Mouse (Mus musculus): ENCODE measurements around the gene Celf3.

The Celf3 gene

DNA sequence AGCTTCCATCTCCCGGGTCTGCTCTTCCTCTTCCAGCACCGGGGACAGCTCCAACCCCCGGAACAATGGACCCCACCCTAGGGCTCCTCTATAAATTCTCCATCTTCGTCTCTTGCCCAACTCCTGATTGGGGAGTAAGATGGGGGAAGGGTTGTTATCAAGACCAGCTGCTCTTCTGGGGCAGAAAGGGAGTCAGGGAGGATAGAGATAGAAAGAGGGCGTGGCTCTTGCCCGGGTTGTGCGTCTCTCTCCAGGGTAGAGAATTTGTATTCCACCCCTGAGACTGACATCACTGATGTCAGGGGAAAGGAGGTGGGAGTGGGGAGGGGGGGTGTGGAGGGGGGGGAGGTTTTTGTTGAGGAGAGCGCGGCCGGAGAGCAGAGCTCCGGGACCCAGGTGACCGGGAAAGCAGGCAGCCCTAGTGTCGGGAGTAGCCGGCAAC, at the start of gene Celf3:
TSS of gene Celf3 (plus strand) at position 315 of the 442 bp plus-strand sequence.
- DNase-seq (ENCODE audit: low spot score in 2 of 2), result peak; percentile 68 to 78

DNA sequence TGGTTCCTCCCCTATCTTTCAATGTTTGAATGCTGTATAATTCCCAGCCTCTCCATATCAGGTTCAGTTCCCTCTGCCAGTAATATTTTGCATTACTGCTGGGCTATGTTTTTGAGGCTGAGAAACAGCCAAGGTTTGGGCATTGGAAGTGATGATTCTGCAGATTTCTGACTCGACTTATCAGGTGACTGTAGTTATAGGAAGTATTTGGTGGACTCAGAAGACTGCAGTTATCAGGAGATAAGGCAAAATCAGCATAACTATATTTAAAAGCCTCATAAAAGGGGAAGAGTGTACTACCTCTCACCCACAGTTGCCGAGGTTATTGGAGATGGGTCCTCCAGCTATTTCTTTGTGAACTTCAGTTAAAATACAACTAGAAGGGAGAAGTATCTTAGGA, 47.1 kb upstream of the Celf3 start:
- DNase-seq (ENCODE audit: low spot score in 2 of 2), result no peak

DNA sequence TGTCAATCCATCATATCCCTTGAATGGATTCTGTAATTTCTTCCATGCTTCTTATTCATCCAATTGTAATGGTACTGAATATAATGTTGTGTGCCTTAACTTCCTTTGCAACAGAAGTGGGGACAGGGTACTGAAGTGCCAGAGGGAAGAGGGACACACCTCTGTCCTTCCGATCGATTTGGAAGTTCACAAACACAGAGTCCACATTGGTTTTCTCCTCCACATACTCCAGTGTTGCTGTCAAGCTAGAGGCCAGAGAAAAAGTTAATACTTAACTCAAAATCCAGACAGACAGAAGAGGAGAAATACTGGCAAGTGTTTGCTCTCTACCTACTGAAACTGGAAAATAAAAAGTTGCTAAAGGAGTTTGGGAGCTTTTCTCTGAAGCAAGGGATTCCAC, 43.8 kb upstream of the Celf3 start:
- DNase-seq (ENCODE audit: low spot score in 2 of 2), result no peak

DNA sequence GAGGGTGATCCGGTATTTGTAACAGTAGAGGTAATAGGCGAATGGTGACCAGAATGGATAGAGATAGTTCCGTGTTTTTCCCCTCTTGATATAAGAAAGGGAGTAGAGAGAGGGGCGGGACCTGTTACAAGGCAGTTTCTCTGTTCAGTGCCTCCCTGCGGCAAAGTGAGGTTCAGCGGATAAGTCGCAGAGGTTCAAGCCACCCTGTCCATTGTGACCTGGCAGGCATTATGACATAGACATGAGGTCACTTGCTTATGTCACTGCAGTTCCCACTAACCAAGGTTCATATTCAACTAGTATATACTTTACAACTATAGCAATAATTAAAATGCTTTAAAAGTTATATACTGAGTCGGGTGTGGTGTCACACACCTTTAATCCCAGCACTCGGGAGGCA, 41.7 kb upstream of the Celf3 start:
- no peak for DNase-seq (ENCODE audit: low spot score in 2 of 2)

DNA sequence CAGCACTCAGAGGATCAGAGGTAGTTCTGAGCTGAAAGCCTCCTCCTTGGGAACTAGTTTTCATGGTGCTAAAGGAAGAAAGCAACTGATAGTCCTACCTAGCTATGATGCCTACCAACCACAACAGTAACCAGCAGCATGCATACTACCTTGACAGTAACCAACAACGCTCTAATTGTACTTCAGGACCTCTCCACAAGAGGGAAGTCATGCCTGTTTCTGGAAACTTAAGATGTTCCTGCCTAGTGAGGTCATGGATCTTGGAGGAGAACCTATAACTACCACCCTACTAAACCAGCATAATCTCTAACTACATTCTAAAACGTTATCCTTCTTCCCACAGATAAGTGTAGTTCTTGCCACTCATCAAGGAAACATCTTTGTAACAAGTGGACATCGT, 36.9 kb upstream of the Celf3 start:
- no peak for DNase-seq (ENCODE audit: low spot score in 2 of 2)

DNA sequence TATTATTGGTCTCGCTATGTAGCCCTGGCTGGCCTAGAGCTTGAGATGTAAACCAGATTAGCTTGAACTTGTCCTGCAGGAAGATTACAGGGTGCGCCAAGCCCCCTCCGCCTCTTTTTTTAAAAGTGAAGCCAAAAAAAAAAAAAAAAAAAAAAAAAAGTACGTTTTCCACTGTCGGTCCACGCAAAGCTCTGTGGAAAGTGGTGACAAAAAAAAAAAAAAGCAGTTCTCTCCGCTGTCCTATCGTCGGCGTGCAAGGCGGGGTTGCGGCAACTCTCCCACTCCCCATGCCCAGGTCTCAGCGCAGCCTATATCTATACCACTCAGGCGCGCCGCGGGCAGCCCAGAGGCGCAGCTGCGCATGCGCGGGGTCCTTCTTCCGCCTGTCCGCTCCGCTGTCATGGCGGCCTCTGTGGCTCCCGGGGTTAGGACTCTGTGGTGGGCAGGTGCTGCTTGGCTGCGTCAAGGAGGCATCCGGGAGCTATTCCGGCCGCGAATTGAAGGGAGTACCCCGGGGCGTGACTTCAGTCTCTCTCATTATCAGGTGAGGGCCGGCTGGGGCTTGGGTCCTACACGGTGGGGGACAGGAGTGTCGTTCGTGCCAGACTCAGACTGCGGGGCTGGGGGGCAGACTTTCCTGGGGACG, 35.0 kb upstream of the Celf3 start, which contains the start of gene Mrpl9:
TSS of gene Mrpl9 (plus strand) at position 368 of the 646 bp plus-strand sequence.
- peak; percentile 69 to 94 for DNase-seq (ENCODE audit: low spot score in 2 of 2)

DNA sequence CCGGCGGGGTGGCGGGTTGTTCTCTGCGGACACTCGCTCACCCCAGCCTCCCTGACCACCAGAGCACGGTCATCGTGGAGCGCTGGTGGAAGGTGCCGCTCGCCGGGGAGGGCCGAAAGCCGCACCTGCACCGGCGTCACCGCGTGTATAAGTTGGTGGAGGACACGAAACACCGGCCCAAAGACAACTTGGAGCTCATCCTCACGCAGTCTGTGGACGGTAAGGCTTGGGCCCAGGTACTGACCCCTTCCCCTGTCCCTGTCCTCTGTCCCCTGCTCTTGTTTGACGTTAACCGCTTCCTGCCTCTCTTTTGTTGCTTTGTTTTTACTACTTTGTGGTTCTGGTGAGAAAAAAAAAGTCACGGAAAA, 34.5 kb upstream of the Celf3 start, which contains the start of gene Oaz3:
TSS of gene Oaz3 (minus strand) at position 319 of the 368 bp plus-strand sequence.
- DNase-seq (ENCODE audit: low spot score in 2 of 2), result peak in 1 of 2 experiments; percentile 23

DNA sequence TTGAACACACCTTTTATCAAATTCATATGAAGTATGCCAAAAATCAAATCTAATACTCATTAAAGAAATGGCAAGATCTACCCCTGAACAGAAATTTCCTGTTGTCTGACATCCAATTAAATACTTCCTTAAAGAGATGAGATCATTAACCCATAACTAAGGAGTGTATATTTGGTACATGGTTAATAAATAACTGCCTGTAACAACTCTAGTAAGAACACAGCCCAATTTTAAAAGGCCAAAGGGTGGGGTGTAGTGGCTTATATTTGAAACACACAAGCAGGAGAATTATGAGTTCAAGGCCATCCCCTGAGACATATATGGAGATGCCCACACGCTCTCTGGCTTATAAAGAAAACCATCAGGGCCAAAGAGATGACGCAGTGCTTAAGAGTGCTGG, 28.7 kb upstream of the Celf3 start:
- DNase-seq (ENCODE audit: low spot score in 2 of 2), result no peak

DNA sequence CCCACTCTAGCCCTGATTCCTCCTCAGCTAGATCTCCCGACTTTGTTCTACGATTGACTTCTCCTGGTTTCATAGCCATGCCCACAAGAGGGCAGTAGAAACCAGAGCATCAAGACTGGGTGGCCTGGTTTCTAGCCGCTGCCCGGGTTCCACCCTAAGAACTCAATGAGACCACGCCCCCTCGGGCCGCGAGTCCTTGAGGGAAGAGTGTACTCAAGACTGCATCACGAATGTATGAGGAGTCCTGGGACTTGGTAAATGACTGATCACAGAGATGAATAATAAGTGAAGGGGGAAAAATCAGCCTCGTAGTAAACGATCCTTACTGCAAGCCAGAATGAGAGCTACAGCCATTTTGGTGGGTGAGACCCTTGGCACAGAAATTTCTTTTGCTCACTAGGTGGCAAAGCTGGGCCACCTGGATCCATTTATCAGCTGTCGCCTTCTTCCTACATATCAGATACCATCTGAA, 21.5 kb upstream of the Celf3 start:
- peak in 1 of 2 experiments; percentile 89 for DNase-seq (ENCODE audit: low spot score in 2 of 2)

DNA sequence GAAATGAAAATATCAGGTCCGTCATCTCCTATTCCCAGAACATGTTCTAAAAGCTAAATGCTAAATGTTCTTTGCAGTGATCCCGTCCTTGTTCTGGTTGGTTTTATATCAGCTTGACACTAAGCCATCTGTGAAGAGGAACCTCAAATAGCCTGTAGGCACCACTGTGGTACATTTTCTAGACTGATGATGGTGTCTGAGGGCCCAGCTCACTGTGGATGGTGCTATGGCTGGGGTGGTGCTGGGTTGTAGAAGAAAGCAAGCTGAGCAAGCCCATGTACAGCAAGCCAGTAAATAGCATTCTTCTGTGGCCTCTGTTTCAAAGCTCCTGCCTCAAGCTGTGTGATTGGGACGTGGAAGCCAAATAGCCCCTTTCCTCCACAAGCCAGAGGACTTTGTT, 21.0 kb upstream of the Celf3 start:
- DNase-seq (ENCODE audit: low spot score in 2 of 2), result no peak

DNA sequence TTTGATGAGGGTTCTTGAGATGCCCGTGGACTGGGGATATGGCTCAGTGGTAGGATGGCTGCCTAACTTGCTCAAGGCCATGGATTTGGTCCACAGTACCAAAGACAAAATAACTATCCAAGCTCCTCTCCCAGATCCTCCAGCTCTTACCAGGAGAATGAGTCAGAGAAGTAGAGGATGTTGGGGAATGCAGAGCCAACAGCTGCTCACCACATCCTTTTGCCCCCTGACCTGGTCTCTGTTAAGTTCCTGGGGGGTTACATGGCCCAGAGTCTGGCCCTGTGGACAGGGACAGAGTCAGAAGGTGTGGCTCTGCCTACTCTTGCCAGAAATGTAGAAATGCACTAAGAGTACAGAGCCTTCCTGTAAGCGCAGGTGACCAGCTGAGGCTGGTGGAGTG, 18.3 kb upstream of the Celf3 start:
- DNase-seq (ENCODE audit: low spot score in 2 of 2), result no peak

DNA sequence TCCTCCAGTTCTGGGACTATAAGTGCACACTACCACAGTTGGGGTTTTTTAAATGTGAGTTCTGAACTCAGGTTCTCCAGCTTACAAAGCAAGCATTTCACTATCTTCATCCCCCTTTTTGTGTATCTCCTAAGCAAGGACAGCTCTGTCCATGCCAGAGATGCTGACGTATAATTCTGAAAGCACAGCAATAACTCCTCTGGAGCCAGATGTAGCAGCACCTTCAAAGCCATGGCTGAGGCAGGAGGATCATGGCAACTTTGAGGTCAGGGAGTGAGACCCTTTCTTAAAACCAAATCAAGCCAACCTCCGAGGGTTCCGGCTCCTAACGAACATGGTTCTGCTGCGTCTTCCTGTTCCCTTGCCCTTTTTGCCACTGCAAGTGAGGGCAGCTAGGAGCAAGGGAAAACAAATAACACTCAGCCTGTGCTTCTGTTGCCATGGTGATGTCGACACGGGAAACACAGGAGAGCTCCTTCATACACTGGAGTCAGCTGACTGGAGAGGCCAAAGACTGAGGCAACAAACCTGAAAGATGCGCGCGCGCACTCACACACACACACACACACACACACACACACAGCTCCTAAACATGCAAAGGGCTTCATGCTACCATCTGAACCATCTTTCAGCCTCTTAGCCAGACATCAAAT, 14.0 kb upstream of the Celf3 start:
- DNase-seq (ENCODE audit: low spot score in 2 of 2), result no peak

DNA sequence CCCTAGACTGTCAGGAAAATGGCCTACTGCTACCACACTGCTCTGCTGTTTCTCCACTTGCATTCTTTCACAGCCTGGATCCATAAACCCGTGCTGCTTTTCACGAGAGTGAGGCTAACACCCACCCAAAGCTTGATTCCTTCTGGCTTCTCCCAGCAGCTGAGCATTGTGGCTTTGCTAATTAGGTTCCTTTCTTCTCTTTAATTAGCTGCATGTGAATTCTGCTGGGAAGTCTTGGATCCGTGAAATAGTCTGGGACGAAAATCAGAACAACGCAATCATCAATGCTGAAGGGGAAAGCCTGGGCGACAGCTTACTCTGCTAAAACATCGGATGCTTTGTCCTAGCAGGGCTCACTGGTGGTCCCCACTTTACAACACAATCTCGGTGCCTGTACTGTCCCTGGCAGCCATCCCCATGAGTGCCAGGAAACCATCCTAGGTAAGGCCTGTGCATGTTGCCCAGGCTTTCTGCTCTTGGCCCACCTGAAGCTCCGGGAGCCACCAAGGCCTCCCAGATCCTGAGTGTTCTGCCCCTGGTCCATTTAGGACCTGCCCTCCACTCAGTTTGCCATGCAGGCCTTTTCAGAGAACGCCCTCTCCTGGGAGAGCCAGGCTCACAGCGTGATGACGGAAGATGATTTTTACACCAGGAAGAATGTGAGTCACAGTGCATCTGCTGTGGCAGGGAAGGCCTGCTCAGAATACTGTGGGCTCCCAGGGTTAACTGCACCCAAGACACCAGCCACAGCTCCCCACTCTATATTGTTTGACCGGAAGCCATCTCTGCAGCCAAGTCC, 12.3 kb upstream of the Celf3 start:
- DNase-seq (ENCODE audit: low spot score in 2 of 2), result peak in 1 of 2 experiments; percentile 84

DNA sequence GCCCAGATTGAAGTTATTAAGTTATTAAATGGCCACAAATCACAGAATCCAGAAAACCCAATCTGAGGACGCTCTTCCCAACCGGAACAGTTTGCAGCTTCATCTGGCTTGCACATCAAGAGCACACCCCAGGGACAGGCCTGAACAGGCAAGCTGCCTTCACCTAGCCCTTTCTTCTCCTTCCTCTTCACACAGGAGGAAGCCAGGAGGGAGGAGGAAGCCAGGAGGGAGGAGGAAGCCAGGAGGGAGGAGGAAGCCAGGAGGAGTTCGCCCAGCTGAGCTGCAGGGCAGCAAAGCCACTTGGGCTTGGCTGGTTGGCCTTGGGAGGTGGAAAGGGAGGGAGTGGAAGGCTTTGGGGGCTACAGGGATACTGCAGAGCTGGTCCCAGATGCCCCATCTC, 9.2 kb upstream of the Celf3 start:
- no peak for DNase-seq (ENCODE audit: low spot score in 2 of 2)

DNA sequence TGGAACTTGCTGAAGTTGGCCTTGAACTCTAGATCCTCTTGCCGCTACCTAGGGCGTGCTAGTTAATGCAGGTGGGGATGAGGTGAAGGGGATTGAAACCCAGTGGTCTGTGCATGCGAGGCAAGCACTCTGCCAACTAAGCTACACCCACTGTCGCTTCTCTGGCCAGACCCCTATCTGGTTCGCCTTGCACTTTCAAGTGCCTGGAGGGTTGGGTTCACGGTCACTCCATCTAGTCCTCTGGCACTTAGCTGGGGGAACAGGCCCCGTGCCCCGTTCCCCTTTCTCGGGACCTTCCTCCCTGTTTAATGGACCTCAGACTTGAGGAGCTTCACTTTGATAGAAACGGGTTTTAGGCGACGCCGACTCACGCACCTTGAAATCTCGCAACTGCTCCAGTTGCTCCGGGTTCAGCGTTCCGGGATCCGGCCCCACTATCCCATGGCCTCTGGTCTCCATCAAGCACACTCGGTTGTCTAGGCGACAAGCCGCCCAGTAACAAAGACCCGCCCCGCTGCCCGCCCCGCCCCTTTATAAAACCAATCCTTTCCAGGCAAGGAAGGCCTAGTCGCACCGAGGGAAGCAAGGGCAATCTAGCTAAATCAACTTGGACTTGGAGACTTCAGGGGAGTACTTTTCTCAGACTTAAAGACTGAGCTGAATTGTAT, 5.5 kb upstream of the Celf3 start:
- DNase-seq (ENCODE audit: low spot score in 2 of 2), result no peak

DNA sequence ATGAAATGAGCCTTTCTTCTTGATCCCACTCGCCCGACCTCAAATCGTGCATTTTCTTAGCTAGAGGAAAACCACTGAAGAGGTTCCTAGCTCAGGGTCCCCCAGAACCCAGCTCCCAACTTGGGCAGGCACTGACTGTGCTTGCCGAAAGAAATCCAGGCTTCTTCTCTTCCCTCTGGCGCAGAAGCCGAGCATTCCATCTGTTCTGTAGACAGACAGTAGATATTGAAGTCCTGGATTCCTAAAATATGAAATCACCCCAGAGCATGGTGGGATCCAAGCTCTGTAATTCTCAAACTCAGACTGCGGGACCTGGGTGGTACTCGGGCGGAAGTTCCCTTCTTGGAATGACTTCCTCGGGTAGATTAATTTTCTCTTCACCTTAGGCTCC, 5.0 kb upstream of the Celf3 start:
- no peak for DNase-seq (ENCODE audit: low spot score in 2 of 2)

DNA sequence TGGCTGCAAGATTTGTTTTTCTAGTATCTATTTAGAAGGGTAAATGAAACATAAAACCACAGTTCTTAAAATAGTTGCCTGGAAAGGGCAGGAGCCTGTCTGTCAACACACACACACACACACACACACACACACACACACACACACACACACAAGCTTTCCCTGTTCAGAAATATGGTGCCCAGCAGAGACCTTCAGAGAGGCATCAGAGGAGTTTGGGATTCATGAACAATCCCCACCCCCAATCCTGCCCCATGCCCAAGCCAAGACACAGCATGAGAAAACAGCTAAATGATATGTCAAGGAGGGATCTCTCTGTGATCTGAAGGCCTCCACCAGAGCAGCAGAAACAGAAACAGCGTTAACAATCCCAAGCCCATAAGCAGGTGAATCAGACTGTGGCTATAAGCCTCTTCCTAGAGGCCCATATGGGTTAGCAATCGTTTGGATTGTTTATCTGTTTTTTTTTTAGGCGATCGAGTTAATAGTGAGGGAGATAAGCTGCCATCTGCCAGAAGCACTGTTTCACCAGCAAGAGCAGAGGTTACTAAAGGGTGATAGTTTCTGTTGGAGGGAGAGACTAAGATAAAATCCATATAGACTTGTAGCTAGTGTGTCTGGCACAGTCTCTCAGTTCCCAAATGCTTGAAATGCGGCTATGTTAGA, 4.4 kb upstream of the Celf3 start:
- no peak for DNase-seq (ENCODE audit: low spot score in 2 of 2)

DNA sequence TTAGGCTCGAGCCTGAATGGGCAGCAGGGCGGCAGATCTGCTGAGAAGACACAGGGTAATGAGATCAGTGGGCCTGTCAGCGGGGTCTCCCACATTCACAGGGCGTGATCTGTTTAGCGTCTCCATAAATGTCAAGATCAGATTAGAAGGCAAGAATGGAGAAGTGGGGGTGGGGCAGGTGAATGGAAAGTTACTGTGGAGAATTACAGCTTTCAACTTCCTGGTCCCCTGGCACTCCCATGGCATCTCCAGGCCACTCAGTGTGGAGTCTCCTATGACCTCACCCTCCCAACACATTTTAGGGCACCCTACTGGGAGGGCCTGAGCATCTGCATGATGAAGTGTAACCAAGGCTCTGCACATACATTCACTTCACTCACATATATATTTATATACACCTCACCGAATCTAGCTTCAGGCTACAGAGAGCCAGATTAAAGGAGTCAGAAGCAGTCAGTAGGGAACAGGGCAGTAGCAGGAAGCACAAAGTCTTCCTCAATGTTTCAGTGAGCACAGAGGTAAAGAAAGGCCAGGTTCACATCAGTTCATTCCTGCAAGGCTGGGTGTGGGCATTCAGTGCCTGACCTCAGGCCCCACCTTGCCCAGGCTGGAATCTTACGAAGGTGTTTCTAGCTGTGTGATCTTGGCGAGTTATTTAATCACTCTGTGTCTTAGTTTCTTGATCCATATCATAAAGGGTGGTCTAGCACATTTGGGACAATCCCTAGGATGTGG, 1.6 kb upstream of the Celf3 start:
- DNase-seq (ENCODE audit: low spot score in 2 of 2), result no peak

DNA sequence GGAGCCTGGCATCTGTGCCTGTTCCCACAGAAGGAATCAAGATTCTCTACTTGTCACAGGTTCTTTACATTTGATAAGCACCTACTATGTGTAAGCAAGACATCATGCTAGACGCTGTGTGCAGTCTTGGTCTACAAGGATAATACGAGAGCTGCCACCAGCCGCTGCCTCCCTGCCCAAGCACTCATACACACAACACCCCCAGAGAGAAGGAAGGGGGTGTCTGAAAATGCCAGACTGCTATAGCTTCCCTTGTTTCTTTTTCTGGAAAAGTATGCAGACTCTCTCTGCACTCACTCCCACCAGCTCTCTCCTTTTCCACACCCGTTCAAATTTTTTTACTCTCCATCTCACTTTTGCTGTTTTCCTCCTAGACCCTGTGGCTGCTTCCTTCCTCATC, 651 bp upstream of the Celf3 start:
- DNase-seq (ENCODE audit: low spot score in 2 of 2), result peak in 1 of 2 experiments; percentile 78

DNA sequence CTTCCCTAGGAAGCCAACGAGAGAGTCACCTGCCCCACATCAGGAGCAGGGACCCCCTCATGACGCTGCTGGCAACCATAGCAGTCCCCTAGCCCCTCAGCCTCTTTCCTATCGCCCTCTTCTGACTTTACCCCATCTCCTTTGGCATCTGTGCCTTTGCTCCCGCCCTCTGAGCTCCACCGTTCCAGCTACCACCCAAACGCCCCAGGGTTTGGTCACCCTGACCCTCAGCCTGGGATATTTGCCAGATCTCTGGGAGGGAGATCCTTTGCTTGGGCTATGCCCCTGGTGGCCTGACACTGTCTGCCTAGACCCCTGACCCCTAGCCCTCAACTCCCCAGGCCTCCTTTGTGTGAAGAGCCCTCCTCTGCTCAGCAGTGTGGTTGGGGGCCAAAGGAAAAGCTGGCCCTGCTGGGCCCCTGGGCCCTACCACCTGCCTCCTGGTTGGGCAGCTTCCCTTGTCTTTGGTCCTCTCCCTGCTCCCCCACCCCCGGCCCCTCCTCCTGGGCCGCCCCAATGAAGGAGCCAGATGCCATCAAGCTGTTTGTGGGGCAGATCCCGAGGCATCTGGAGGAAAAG, 585 bp downstream of the Celf3 start:
- no peak for DNase-seq (ENCODE audit: low spot score in 2 of 2)
